Mouse (Mus musculus) thymus, adult 2 months (tissue): ENCODE results near the gene Gm17617.

Experiments
- CTCF ChIP-seq: fragments of 200-500 bp; IDR thresholded peaks from 2 replicates; pipeline ENCODE4 v1.5.1; 2012; ENCODE audit warnings: mild to moderate bottlenecking, control low read depth, low read length, moderate library complexity, borderline replicate concordance; ENCODE audit not compliant: control insufficient read depth, poor library complexity, insufficient read depth; ENCODE audit errors: extremely low read depth
- POLR2A ChIP-seq: fragments of 200-500 bp; IDR thresholded peaks from 2 replicates; pipeline ENCODE4 v1.6.1; 2012; ENCODE audit warnings: mild to moderate bottlenecking, low read length, control low read depth, moderate library complexity; ENCODE audit not compliant: control insufficient read depth, poor library complexity, insufficient read depth; ENCODE audit errors: extremely low read depth

GRCm38 (mm10) chr13:55107116-55107515 is 26.2 kb downstream of the Gm17617 start:
- TF ChIP-seq CTCF = no peak
- TF ChIP-seq POLR2A = no peak
